Mouse (Mus musculus) embryonic facial prominence, embryonic 11.5 days (tissue): ENCODE data around the gene Dchs2. TPM values are rescaled to one million over a fixed set of nuclear protein-coding genes. Genes with fewer than 3 reads are reported as not detected.

Experiments
- ATAC-seq: fragments of 200-750 bp; cut with Nextera tagmentation; replicated peaks from 2 replicates; pipeline ENCODE4 v1.8.0; 2017; ENCODE audit warnings: low read depth; ENCODE audit not compliant: insufficient number of reproducible peaks, low FRiP score, low TSS enrichment
- DNase-seq: peaks from one replicate; pipeline ENCODE4 v3.0.0-alpha.2; 2015; ENCODE audit warnings: low spot score
- H3K27ac ChIP-seq: fragments of 300-500 bp; sonication (generic); replicated peaks from 2 replicates; pipeline ENCODE4 v1.5.1; 2014; ENCODE audit warnings: mild to moderate bottlenecking, low read depth, low read length, control low read depth
- H3K27me3 ChIP-seq: fragments of 300-500 bp; sonication (generic); 2 replicates; pipeline ENCODE4 v1.6.1; 2014; ENCODE audit warnings: mild to moderate bottlenecking, low read length, moderate library complexity, mixed read lengths; ENCODE audit not compliant: control insufficient read depth, insufficient read depth
- H3K36me3 ChIP-seq: fragments of 300-500 bp; sonication (generic); replicated peaks from 2 replicates; pipeline ENCODE4 v1.6.1; 2014; ENCODE audit warnings: low read depth, mild to moderate bottlenecking, low read length, moderate library complexity, mixed read lengths; ENCODE audit not compliant: control insufficient read depth, insufficient read depth
- H3K4me1 ChIP-seq: fragments of 300-500 bp; sonication (generic); 2 replicates; pipeline ENCODE4 v1.6.1; 2014; ENCODE audit warnings: low read length, mixed read lengths; ENCODE audit not compliant: control insufficient read depth, insufficient read depth
- H3K4me2 ChIP-seq: fragments of 300-500 bp; sonication (generic); 2 replicates; pipeline ENCODE4 v1.6.1; 2014; ENCODE audit warnings: low read depth, mild to moderate bottlenecking, control low read depth, low read length, moderate library complexity
- H3K4me3 ChIP-seq: fragments of 300-500 bp; sonication (generic); 2 replicates; pipeline ENCODE4 v1.5.1; 2014; ENCODE audit warnings: low read depth, low read length, control low read depth
- H3K9ac ChIP-seq: fragments of 300-500 bp; sonication (generic); replicated peaks from 2 replicates; pipeline ENCODE4 v1.6.1; 2014; ENCODE audit warnings: mild to moderate bottlenecking, control low read depth, low read length
- H3K9me3 ChIP-seq: fragments of 300-500 bp; sonication (generic); replicated peaks from 2 replicates; pipeline ENCODE4 v1.6.1; 2016; ENCODE audit warnings: mild to moderate bottlenecking, low read length, inconsistent platforms, mixed read lengths; ENCODE audit not compliant: control insufficient read depth
- WGBS: fragments of 180-500 bp; shearing (Covaris S2); extraction: QIAGEN DNeasy Blood & Tissue Kit; methylation state at CpG from one replicate; pipeline ENCODE4 v1.1.7; 2014; 5-methylcytosine and 5-hydroxymethylcytosine counted together
- polyA plus RNA-seq: library from polyadenylated mRNA; unstranded; fragments of >200 nt; fragmentation: Nextera tagmentation; extraction: Ambion mirVana; gene quantifications from 2 replicates; pipeline ENCODE4 v1.2.1, GENCODE M21; 2014

Dchs2 gene
- polyA plus RNA-seq, 1 experiment from 2014 or later = 0.11 TPM

DNA sequence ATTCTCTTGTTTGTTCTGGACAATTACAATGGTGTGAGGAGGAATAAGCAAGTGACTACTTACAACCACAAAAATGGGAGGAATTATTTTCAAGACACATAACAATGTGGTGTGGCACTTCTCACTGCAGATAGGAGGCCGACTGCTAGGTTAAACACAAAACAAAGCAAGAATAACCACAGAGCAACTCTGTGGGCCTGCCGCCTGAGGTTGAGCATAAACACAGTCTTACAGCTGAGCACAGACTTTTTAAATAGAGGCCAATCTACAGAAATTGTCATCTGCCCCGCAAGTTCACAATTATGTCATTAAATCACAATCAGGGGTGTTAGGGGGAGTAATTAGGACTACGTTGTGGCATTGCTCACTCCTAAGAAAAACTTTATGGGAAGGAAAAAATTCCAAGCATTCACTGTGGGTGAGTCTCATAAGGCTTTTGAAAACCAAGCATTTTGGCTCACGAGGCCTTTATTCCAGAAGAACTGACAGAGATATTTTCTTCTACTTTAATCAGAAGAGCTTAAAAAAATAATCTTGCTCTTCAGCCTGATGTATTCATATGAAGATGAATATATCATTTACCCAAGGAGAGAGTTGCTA, 172.1 kb downstream of the Dchs2 start:
- Histone ChIP-seq H3K9me3 (no peaks in the 10 kb centered on the region), H3K4me1 (no peaks in the 10 kb centered on the region), H3K36me3 (no peaks in the 10 kb centered on the region), H3K9ac (no peak overlapping the region), H3K4me2 (no peak overlapping the region), H3K27me3 (no peaks in the 10 kb centered on the region), H3K27ac (no peak overlapping the region), H3K4me3 (no peak overlapping the region)
- ATAC-seq = no peak
- peak; percentile 2 for DNase-seq
- WGBS = 51% methylated on average over 5 of the region's 5 CpGs

DNA sequence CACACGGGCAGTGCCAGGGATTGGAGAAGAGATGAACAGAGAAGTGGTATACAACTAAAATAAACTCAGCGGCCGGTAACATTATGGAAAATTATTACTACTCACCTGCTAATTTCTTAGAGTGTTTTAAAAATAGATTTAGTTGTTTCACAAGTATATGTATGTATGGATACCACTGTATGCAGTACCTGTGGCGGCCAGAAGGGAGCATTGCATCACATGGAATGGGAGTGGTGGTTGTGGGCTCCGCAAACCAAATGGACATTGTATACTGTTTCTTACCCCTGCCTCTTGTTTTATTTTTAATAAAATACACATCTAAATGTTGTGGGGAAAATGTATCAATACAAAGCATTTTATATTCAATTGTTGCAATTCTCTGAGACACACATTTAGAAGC, 176.1 kb downstream of the Dchs2 start:
- DNase-seq = peak; percentile 54
- H3K27me3 ChIP-seq = no peaks in the 10 kb centered on the region
- WGBS = 80% methylated on average over 5 of the region's 5 CpGs
- H3K9ac ChIP-seq = no peak overlapping the region
- no peaks in the 10 kb centered on the region for H3K36me3 ChIP-seq
- no peak overlapping the region for H3K4me2 ChIP-seq
- no peaks in the 10 kb centered on the region for H3K4me1 ChIP-seq
- H3K27ac ChIP-seq = no peak overlapping the region
- no peak for ATAC-seq
- no peak overlapping the region for H3K4me3 ChIP-seq
- no peaks in the 10 kb centered on the region for H3K9me3 ChIP-seq

DNA sequence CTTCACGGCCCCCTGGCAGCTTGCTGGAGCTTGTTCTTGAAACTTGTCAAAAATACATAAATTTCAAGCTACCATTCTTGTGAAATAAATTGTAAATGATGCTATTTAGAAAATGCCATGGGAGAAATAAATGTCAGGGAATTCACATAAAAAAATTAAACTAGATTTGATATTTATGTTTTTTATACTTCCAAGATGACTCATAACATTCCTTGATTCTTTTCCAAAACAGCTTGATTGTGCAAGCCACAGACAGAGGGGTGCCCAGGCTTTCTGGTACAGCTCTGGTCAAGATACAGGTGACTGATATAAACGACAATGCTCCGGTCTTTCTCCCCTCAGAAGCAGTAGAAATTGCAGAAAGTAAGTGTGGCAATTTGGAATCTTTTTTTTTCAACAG, 218.2 kb downstream of the Dchs2 start:
- Histone ChIP-seq H3K27ac (no peak overlapping the region), H3K36me3 (no peaks in the 10 kb centered on the region), H3K4me2 (no peak overlapping the region), H3K9me3 (no peaks in the 10 kb centered on the region), H3K9ac (no peak overlapping the region), H3K27me3 (no peaks in the 10 kb centered on the region), H3K4me1 (no peaks in the 10 kb centered on the region), H3K4me3 (no peak overlapping the region)
- WGBS = 91% methylated on average over 3 of the region's 3 CpGs
- DNase-seq (no peak), ATAC-seq (no peak)

DNA sequence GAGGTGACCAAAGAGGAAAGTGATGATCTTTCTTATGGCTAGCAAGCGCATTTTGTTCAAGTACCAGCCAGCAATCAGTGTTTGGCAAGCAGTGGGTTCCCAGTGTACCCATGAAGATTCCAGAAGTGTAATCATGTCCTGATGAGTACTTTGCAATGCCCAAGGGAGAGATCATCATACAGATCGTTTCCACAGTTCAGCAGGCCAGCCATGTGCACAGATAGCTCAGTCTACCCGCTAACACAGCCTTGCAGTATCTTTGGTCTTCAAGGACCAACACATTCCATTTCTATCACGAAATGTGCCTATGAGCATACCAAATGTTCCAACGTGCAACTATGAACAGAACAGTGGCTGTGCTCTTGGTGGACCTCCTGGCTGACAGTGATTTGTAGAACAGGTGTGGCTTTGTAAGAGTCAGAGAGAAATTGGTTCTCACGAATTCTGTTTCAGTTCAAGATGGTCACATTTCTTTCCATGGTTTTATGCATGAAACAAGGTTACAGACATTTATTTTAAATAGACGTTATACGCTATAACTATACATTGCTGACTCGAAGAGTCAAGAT, 240.8 kb downstream of the Dchs2 start:
- WGBS = 92% methylated on average over 9 of the region's 9 CpGs
- no peak overlapping the region for H3K27ac ChIP-seq
- no peak overlapping the region for H3K4me2 ChIP-seq
- no peaks in the 10 kb centered on the region for H3K9me3 ChIP-seq
- ATAC-seq = no peak
- no peaks in the 10 kb centered on the region for H3K4me1 ChIP-seq
- H3K27me3 ChIP-seq = no peaks in the 10 kb centered on the region
- H3K9ac ChIP-seq = no peak overlapping the region
- no peak for DNase-seq
- no peak overlapping the region for H3K4me3 ChIP-seq
- H3K36me3 ChIP-seq = no peaks in the 10 kb centered on the region

GRCm38 (mm10) chr3:83369871-83370270, 242.1 kb downstream of the Dchs2 start:
- WGBS = 92% methylated on average over 2 of the region's 2 CpGs
- H3K4me2 ChIP-seq = no peak overlapping the region
- ATAC-seq (no peak), DNase-seq (no peak)
- H3K27me3 ChIP-seq = no peaks in the 10 kb centered on the region
- H3K9ac ChIP-seq = no peak overlapping the region
- no peak overlapping the region for H3K4me3 ChIP-seq
- H3K27ac ChIP-seq = no peak overlapping the region
- no peaks in the 10 kb centered on the region for H3K36me3 ChIP-seq
- no peaks in the 10 kb centered on the region for H3K4me1 ChIP-seq
- H3K9me3 ChIP-seq = no peaks in the 10 kb centered on the region

GRCm38 (mm10) chr3:83374333-83374732, 246.6 kb downstream of the Dchs2 start:
- Histone ChIP-seq H3K36me3 (no peaks in the 10 kb centered on the region), H3K27me3 (no peaks in the 10 kb centered on the region), H3K9ac (no peak overlapping the region), H3K4me1 (no peaks in the 10 kb centered on the region), H3K9me3 (no peaks in the 10 kb centered on the region), H3K4me3 (no peak overlapping the region), H3K4me2 (no peak overlapping the region), H3K27ac (no peak overlapping the region)
- ATAC-seq (no peak), DNase-seq (no peak)
- 73% methylated on average over 6 of the region's 6 CpGs for WGBS

DNA sequence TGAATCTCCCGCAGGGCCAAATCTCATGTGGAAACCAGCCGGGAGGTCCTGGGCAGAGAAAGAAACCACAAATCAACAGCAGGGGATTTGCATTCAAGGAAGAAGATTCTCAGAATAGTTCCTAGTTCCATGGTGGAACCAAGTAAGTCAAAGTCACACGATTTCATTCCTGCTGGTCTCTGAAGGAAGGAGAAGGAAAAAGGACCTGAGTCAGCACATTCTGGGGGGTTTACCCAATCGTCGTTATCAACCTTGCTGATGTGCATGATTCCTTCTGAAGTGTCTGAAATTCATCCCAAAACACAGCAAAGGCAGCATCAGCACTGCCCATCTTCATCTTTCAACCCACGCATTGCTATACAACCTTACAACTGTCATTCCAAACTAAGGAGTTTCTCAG, 249.1 kb downstream of the Dchs2 start:
- no peak for ATAC-seq
- WGBS = 90% methylated on average over 6 of the region's 6 CpGs

More for the DNA sequence above, 249.1 kb downstream of the Dchs2 start:
- Histone ChIP-seq H3K36me3 (no peaks in the 10 kb centered on the region), H3K9me3 (no peaks in the 10 kb centered on the region), H3K4me2 (no peak overlapping the region), H3K27me3 (no peaks in the 10 kb centered on the region), H3K27ac (no peak overlapping the region), H3K9ac (no peak overlapping the region), H3K4me3 (no peak overlapping the region), H3K4me1 (no peaks in the 10 kb centered on the region)
- DNase-seq = no peak
